Mouse (Mus musculus) liver, postnatal 0 days (tissue): ENCODE data around the gene Ntm.

Experiments used
- CTCF ChIP-seq: sonication (generic); IDR thresholded peaks from 2 replicates; pipeline ENCODE4 v1.5.1; 2016; ENCODE audit warnings: antibody characterized with exemption, low read depth
- EP300 ChIP-seq: IDR thresholded peaks from 2 replicates; pipeline ENCODE4 v1.6.1; 2016; ENCODE audit warnings: antibody characterized with exemption, low read depth, mild to moderate bottlenecking

DNA sequence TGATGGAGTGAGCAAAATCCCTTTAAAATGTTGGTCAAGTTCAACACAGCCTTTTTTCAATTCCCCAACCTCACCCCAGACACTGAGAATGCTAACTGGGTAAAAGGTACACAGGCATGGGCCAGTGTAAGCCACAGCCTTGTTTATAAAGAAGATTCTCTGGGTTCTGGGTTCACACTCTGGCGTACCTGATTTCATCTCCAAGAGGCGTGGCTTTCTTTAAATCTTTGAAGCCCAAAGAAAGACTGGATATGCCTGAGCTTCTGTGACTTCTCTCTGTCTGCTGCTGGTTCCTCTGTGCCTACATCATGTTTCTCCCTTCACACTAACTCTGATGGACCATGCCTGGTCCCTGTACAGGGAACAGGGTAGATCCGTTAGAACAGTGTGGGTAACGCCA, 549.8 kb downstream of the Ntm start:
- TF ChIP-seq CTCF (no peak), EP300 (no peak)
